Mouse (Mus musculus) intestine, embryonic 15.5 days (tissue): ENCODE measurements around the gene Phf2. TPM values are rescaled to one million over a fixed set of nuclear protein-coding genes. Genes with fewer than 3 reads are reported as not detected.

Experiments used
- ATAC-seq: fragments of 200-750 bp; cut with Nextera tagmentation; 2 replicates; pipeline ENCODE4 v1.8.0; 2017; ENCODE audit warnings: moderate TSS enrichment, moderate library complexity
- H3K27ac ChIP-seq: fragments of 300-500 bp; sonication (generic); 2 replicates; pipeline ENCODE4 v1.5.1; 2015; ENCODE audit warnings: mild to moderate bottlenecking, inconsistent platforms
- H3K27me3 ChIP-seq: fragments of 300-500 bp; sonication (generic); replicated peaks from 2 replicates; pipeline ENCODE4 v1.6.1; 2015; ENCODE audit warnings: inconsistent platforms
- H3K36me3 ChIP-seq: fragments of 300-500 bp; sonication (generic); 2 replicates; pipeline ENCODE4 v1.6.1; 2015; ENCODE audit warnings: inconsistent platforms
- H3K4me1 ChIP-seq: fragments of 300-500 bp; sonication (generic); replicated peaks from 2 replicates; pipeline ENCODE4 v1.6.1; 2015; ENCODE audit warnings: inconsistent platforms
- H3K4me2 ChIP-seq: fragments of 300-500 bp; sonication (generic); replicated peaks from 2 replicates; pipeline ENCODE4 v1.6.1; 2015; ENCODE audit warnings: mild to moderate bottlenecking, inconsistent platforms
- H3K4me3 ChIP-seq: fragments of 300-500 bp; sonication (generic); replicated peaks from 2 replicates; pipeline ENCODE4 v1.5.1; 2015; ENCODE audit warnings: inconsistent platforms
- H3K9ac ChIP-seq: fragments of 300-500 bp; sonication (generic); 2 replicates; pipeline ENCODE4 v1.6.1; 2015; ENCODE audit warnings: inconsistent platforms
- H3K9me3 ChIP-seq: fragments of 300-500 bp; sonication (generic); 2 replicates; pipeline ENCODE4 v1.6.1; 2016; ENCODE audit warnings: inconsistent platforms
- WGBS: fragments of 180-500 bp; shearing (Covaris S2); methylation state at CpG from one replicate; pipeline ENCODE4 v1.1.7; 2015; 5-methylcytosine and 5-hydroxymethylcytosine counted together
- polyA plus RNA-seq: library from polyadenylated mRNA; unstranded; fragments of >200 nt; fragmentation: Nextera tagmentation; extraction: Ambion mirVana; gene quantifications from 2 replicates; pipeline ENCODE4 v1.2.1, GENCODE M21; 2015

Phf2 gene
- polyA plus RNA-seq: 5.5 and 6.3 TPM in 2 replicates

DNA sequence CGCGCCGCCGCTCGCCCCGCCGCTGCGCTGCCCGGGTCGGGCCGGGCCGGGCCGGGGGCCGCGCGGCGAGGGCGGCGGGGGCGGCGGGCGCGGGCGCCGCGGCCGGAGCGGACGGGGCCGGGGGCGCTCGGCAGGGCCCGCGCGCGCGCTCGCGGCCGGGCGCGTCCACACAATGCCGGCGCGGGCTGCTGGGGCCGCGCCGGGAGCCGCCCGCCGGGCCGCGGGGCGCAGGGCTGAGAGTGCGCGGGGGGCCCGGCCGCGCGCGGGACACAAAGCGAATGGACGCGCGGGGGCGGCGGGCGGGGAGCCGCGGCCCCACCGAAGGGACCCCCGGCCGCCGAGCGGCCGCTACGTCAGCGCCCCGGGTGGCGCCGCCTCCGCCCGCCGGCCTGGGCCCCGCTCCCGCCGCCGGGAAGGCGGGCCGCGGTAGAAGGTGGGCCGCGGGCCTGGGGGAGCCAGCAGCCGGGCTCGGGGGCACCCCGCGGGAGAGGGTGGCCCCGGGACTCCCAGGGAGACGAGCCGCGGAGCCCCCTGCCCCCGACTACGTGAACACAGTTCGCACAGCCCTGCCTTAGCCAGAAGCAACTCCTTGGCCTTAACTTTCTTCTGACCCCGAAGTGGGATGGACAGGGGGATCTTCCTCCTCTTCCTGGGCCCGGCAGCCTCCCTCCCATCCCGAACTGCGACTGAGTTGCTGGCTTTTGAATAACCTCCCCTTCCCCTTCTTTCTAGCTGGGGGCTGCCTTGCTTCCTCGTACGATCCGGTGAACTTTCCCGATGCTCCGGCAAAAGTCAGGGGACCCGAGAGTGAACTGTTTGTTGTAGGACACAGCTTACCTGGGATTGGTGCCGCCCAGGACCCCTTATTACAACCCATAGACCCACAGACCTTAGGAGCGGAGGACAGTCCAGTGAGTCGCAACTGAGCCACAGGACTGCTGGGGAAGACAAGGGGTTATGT is at the start of gene Phf2:
TSS of gene Phf2 (minus strand) at position 349 of the 961 bp plus-strand sequence.
- Histone ChIP-seq H3K9ac (peak within 1 kb of the TSS; percentile 99), H3K27me3 (no peaks in the 10 kb centered on the region), H3K4me3 (peak within 1 kb of the TSS; percentile 90), H3K27ac (peak within 1 kb of the TSS; percentile 95), H3K4me1 (peaks cover 30% of the 10 kb centered on the region), H3K9me3 (no peaks in the 10 kb centered on the region), H3K4me2 (peak within 1 kb of the TSS; percentile 87), H3K36me3 (no peaks in the 10 kb centered on the region)
- ATAC-seq: peak; percentile 61
- under 1% methylated on average over 89 of the region's 117 CpGs for WGBS

- H3K27ac ChIP-seq: no peak overlapping the region
- peaks cover 21% of the 10 kb centered on the region for H3K36me3 ChIP-seq
- 68% methylated on average over 7 of the region's 7 CpGs for WGBS
- no peak overlapping the region for H3K4me2 ChIP-seq
- H3K4me3 ChIP-seq: no peak overlapping the region
- no peak overlapping the region for H3K9ac ChIP-seq
- H3K4me1 ChIP-seq: no peaks in the 10 kb centered on the region
- no peaks in the 10 kb centered on the region for H3K27me3 ChIP-seq
- ATAC-seq: no peak
- no peaks in the 10 kb centered on the region for H3K9me3 ChIP-seq
Observed at GRCm38 (mm10) chr13:48919756-48920415, 49.0 kb upstream of the Phf2 start.

DNA sequence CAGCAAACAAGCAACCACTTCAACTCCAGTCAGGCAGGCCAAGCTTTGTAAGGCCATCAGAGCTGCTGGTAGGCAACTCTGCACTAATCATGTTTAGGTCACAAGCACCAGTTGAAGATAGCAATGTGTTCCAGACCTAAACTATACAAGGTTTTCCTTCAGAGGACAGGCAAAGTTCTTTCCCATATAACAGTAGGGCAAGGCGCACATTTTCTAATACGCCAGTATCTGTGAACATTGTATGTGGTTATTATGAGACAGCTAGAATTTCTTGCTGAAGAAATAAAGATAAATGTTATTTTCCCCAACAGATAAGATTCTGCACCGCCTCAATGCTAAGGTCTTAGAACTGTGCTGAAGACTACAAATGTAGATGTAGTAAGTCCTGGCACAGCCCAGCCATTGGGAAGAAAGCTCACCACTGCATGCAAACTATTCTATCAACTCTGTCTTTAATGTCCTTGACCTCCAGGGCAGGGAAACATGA is 46.2 kb upstream of the Phf2 start:
- no peak overlapping the region for H3K4me3 ChIP-seq
- no peak overlapping the region for H3K4me2 ChIP-seq
- H3K27ac ChIP-seq: no peak overlapping the region
- 94% methylated on average over 3 of the region's 3 CpGs for WGBS
- H3K27me3 ChIP-seq: no peaks in the 10 kb centered on the region
- no peak overlapping the region for H3K9ac ChIP-seq
- H3K9me3 ChIP-seq: no peaks in the 10 kb centered on the region
- 0 out of 2 replicates have a peak, but pooled peaks cover 2% of the 10 kb centered on the region for H3K4me1 ChIP-seq
- peaks cover 29% of the 10 kb centered on the region for H3K36me3 ChIP-seq
- no peak for ATAC-seq

GRCm38 (mm10) chr13:48913680-48914079 is 42.8 kb upstream of the Phf2 start:
- H3K4me1 ChIP-seq: 0 out of 2 replicates have a peak, but pooled peaks cover 2% of the 10 kb centered on the region
- H3K4me3 ChIP-seq: no peak overlapping the region
- H3K9me3 ChIP-seq: no peaks in the 10 kb centered on the region
- H3K27me3 ChIP-seq: no peaks in the 10 kb centered on the region
- peaks cover 23% of the 10 kb centered on the region for H3K36me3 ChIP-seq
- H3K27ac ChIP-seq: no peak overlapping the region
- no peak for ATAC-seq
- no peak overlapping the region for H3K9ac ChIP-seq
- 89% methylated on average over 1 of the region's 1 CpGs for WGBS
- H3K4me2 ChIP-seq: no peak overlapping the region

- ATAC-seq: no peak
- H3K4me2 ChIP-seq: no peak overlapping the region
- no peak overlapping the region for H3K4me3 ChIP-seq
- no peaks in the 10 kb centered on the region for H3K9me3 ChIP-seq
- no peaks in the 10 kb centered on the region for H3K27me3 ChIP-seq
- 95% methylated on average over 3 of the region's 3 CpGs for WGBS
- H3K36me3 ChIP-seq: peaks cover 27% of the 10 kb centered on the region
- H3K27ac ChIP-seq: no peak overlapping the region
- H3K4me1 ChIP-seq: 0 out of 2 replicates have a peak, but pooled peaks cover 2% of the 10 kb centered on the region
- no peak overlapping the region for H3K9ac ChIP-seq
Observed at GRCm38 (mm10) chr13:48913141-48913540, 42.2 kb upstream of the Phf2 start.

GRCm38 (mm10) chr13:48911426-48911825 is 40.5 kb upstream of the Phf2 start:
- H3K4me2 ChIP-seq: no peak overlapping the region
- no peak overlapping the region for H3K4me3 ChIP-seq
- H3K36me3 ChIP-seq: peaks cover 25% of the 10 kb centered on the region
- H3K4me1 ChIP-seq: 0 out of 2 replicates have a peak, but pooled peaks cover 2% of the 10 kb centered on the region
- H3K27ac ChIP-seq: no peak overlapping the region
- no peaks in the 10 kb centered on the region for H3K9me3 ChIP-seq
- 75% methylated on average over 7 of the region's 7 CpGs for WGBS
- no peak overlapping the region for H3K9ac ChIP-seq
- H3K27me3 ChIP-seq: no peaks in the 10 kb centered on the region
- ATAC-seq: no peak

- no peak overlapping the region for H3K4me3 ChIP-seq
- no peak overlapping the region for H3K27ac ChIP-seq
Observed at GRCm38 (mm10) chr13:48905458-48905857, 34.5 kb upstream of the Phf2 start.

DNA sequence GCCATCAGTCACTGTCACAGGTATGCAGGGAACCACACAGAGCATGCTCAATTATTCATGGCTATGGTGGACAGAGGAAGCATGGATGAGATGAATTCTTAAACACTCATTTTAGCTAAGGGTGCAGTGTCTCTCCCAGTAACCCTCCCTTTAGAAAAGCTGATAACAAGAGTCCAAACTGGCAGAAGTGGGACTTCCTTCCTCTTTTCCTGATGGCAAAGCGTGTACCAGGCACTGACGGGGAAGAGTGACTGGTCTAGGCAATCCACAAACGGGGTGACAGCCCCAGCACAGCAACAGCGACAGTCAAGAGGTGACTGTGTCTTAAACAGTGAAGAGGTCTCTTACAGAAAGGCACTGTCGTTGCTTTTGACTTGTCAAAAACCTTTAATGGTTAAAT is 24.5 kb upstream of the Phf2 start:
- Histone ChIP-seq H3K36me3 (peaks cover 34% of the 10 kb centered on the region), H3K9me3 (no peaks in the 10 kb centered on the region), H3K27me3 (no peaks in the 10 kb centered on the region), H3K4me3 (no peak overlapping the region), H3K4me1 (0 out of 2 replicates have a peak, but pooled peaks cover 3% of the 10 kb centered on the region), H3K4me2 (no peak overlapping the region), H3K9ac (no peak overlapping the region), H3K27ac (no peak overlapping the region)
- 78% methylated on average over 5 of the region's 5 CpGs for WGBS
- no peak for ATAC-seq

More at GRCm38 (mm10) chr13:48905458-48905857, 34.5 kb upstream of the Phf2 start:
- no peak overlapping the region for H3K9ac ChIP-seq
- no peaks in the 10 kb centered on the region for H3K27me3 ChIP-seq
- WGBS: 80% methylated on average over 2 of the region's 2 CpGs
- H3K4me2 ChIP-seq: no peak overlapping the region
- peaks cover 35% of the 10 kb centered on the region; the same call in 1 of the 2 replicates for H3K36me3 ChIP-seq
- ATAC-seq: peak; percentile 73
- no peaks in the 10 kb centered on the region for H3K9me3 ChIP-seq
- H3K4me1 ChIP-seq: no peaks in the 10 kb centered on the region

GRCm38 (mm10) chr13:48890260-48890960 is 19.5 kb upstream of the Phf2 start:
- Histone ChIP-seq H3K27me3 (no peaks in the 10 kb centered on the region), H3K4me2 (no peak overlapping the region), H3K36me3 (peaks cover 35% of the 10 kb centered on the region), H3K9ac (no peak overlapping the region), H3K27ac (peak overlapping the region; percentile 37), H3K9me3 (no peaks in the 10 kb centered on the region), H3K4me1 (0 out of 2 replicates have a peak, but pooled peaks cover 3% of the 10 kb centered on the region), H3K4me3 (no peak overlapping the region)
- 72% methylated on average over 3 of the region's 4 CpGs for WGBS
- peak; percentile 96 for ATAC-seq

- Histone ChIP-seq H3K4me3 (peak overlapping the region; percentile 29), H3K9me3 (no peaks in the 10 kb centered on the region), H3K4me1 (0 out of 2 replicates have a peak, but pooled peaks cover 6% of the 10 kb centered on the region), H3K27me3 (no peaks in the 10 kb centered on the region), H3K4me2 (peak overlapping the region; percentile 64), H3K27ac (peak overlapping the region; percentile 71), H3K9ac (peak overlapping the region; percentile 52), H3K36me3 (peaks cover 13% of the 10 kb centered on the region)
- ATAC-seq: peak; percentile 100
- under 1% methylated on average over 36 of the region's 36 CpGs for WGBS
Observed at GRCm38 (mm10) chr13:48878534-48878933, 7.6 kb upstream of the Phf2 start.

GRCm38 (mm10) chr13:48877805-48878204 is 6.9 kb upstream of the Phf2 start:
- H3K4me2 ChIP-seq: peak overlapping the region; percentile 64
- ATAC-seq: no peak
- H3K36me3 ChIP-seq: peaks cover 13% of the 10 kb centered on the region
- H3K9me3 ChIP-seq: no peaks in the 10 kb centered on the region
- H3K4me3 ChIP-seq: no peak overlapping the region; the same call in 1 of the 2 replicates
- no peak overlapping the region for H3K27ac ChIP-seq
- H3K9ac ChIP-seq: peak overlapping the region; percentile 52
- H3K27me3 ChIP-seq: no peaks in the 10 kb centered on the region
- 0 out of 2 replicates have a peak, but pooled peaks cover 6% of the 10 kb centered on the region for H3K4me1 ChIP-seq
